Mouse (Mus musculus) embryo, embryonic 9.5 days (tissue): Measurements from ENCODE around the gene Ksr2.
"Not testable (repeated sequence)": the region's sequence is repeated elsewhere in the genome, so short reads cannot be mapped to it uniquely, and the experiment has no call there.

Experiments
- DNase-seq: peaks from one replicate; pipeline ENCODE4 v3.0.0-alpha.2; 2017; ENCODE audit errors: extremely low spot score

Gene Ksr2

DNA sequence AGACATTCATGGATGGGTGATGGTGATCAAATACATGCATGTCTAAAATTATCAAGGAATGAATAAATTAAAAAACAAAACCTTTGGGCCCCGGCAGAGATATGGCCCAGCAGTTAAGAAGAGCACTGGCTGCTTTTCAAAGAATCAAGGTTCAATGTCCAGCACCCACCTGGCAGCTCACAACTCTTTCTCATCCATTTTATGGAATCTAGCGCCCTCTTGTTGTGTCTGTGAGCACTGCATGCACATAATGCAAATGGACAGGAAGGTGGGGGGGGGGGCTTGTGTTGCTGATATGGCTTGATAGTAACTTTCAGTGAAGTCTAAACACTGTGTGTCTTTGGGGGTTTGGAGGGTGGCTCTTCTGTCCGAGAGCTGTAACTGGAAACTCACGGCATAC is 5.6 kb upstream of the Ksr2 start:
- DNase-seq, result no peak

- DNase-seq, result no peak
Observed at GRCm38 (mm10) chr5:117409369-117409768, 4.4 kb upstream of the Ksr2 start.

DNA sequence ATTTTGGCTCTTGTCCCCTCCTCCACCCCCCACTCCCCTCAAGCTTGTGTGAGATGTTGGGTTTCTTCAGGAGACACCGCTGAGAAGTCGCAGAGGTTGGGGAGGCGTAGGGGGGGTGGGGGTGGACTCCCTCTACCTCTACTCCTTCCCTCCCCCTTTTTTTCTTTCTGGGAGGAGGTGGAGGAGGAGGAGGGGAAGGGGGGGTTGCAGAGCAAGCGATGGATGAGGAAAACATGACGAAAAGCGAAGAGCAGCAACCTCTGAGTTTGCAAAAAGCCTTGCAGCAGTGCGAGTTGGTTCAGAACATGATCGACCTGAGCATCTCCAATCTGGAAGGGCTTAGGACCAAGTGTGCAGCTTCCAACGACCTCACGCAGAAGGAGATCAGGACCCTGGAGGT is 811 bp downstream of the Ksr2 start:
- DNase-seq, result no peak

DNA sequence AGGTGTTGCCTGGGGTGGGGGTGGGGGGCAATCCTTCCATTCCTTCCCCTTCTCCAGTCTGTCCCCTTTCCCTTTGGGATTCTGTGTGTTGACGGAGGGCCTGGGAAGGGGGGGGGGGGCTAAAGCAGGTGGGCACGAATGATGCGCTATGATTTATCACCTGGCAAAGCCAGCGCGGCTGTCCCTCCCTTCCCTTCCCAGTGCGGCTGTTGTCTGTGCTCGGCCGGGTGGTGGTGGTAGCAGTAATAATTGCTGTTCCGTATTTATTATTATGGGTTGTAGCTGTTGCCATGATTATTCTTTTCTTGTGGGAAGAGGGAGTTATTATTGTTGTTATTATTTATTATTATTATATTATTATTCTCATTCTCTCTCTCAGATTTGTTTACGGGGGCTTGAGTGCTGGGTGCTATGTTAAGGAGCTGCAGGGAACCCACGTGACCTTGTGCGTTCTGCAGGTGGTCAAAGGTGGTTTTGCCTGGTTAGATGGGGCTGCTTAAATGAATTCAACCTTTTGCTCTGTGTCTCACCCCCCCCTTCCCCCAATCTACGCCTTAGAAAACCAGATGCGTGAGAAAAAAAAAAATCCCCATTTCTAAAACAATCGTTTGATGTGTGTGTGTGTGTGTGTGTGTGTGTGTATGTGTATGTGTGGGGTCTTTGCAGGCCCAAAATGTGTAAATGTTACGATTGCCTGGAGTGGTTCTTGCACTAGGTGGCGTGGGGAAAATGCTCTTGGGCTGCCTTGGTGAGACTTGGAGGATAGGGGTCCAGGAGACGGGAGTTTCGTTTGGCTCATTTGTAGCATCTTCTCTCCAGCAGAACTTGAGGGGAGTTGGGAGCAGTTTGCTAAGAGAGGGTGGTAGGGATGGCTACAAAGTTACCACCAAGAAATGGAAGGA is 1.5 kb downstream of the Ksr2 start:
- no peak for DNase-seq

- DNase-seq, result no peak
Observed at GRCm38 (mm10) chr5:117417442-117417841, 3.6 kb downstream of the Ksr2 start.

DNA sequence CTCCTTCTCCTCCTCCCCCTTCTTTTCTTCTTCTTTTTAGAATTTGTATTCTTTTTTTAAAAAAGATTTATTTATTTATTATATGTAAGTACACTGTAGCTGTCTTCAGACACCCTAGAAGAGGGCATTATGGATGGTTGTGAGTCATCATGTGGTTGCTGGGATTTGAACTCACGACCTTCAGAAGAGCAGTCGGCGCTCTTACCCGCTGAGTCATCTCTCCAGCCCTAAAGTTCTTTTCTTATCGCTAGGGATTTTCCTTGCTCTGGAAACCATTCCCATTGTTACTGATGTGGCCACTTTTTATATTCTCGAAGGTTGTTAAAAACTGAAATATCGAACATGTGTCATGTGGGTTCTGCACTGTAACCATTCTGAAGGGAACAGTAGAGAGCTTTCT is 19.7 kb downstream of the Ksr2 start:
- DNase-seq, result not testable (repeated sequence)

DNA sequence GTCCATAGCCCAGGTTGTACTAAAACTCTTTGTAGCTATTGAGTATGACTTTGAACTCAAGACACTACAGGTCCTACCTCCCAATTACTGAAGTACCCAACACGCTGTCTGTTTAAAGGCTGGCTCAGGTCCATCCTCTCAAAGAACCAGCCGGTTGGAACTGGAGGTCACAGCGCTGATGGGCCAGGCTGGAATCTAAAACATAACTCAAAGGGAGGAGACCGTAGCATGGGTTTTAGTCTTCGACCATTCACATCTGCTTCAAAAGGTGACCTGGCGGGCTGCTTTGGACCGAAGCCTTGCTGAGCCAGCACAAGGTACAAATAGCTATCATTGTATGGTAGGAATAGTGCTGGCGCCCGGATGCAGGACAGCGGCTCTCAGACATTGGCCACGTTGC is 26.5 kb downstream of the Ksr2 start:
- no peak for DNase-seq

GRCm38 (mm10) chr5:117441242-117441842 is 27.5 kb downstream of the Ksr2 start:
- DNase-seq, result no peak

GRCm38 (mm10) chr5:117442157-117442765 is 28.5 kb downstream of the Ksr2 start:
- no peak for DNase-seq

DNA sequence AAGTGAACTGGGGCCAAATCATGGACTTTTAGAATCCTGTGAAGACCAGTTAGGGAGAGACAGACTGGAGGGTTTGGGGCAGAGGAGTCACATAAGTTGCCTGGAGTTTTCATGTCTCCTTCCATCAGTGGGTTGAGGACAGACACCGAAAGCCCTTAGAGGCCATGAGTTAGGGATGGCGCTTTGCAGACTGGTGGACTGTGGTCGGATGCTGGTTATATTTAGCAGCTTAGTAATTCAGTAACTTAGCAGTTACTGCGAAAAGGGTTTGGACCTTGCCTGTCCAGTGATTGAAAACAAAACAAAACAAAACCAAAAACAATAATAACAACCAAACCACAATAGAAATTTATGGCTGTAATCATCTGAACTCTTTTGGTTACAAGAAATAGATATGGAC is 29.3 kb downstream of the Ksr2 start:
- DNase-seq, result no peak

GRCm38 (mm10) chr5:117443902-117444301 is 30.1 kb downstream of the Ksr2 start:
- no peak for DNase-seq

DNA sequence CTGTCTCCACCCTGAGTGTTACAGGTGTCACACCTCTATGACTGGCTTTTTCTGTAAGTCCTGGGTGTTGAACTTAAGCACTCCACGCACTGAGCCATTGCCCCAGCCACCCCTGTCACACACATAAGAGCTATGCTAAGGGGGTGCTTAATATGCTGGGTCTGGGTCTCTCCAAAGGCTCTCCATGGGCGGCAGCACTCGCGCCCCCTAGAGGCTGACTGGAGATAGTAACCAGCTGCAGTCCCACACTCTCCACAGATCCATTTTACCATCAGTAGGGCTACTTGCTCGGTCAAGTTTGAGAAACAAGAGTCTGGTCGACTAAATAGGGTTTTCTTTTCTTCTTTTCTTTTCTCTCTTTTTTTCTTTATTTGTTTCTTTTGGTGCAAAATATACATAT is 33.9 kb downstream of the Ksr2 start:
- DNase-seq, result no peak

- no peak for DNase-seq
Observed at GRCm38 (mm10) chr5:117452013-117452412, 38.2 kb downstream of the Ksr2 start.

DNA sequence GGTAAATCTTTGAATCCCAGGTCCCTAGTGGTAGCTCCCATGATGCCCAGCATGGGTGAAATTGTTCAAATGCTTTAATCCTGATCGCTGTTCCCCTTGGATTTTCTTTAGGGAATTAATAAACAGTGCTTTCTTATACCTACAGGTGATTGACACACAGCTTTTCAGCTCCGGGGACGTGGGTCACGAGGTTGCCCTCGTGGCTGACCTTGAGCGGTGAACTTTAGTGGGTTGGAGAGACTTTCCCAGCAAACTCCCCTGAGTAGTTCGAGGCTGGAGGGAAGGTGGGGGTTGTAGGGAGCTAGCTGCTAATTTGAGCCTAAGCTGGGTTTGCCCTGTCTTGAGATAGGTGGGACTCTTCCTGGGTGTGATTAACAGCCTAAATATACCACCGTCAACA is 41.7 kb downstream of the Ksr2 start:
- peak; percentile 27 for DNase-seq

GRCm38 (mm10) chr5:117457121-117457520 is 43.3 kb downstream of the Ksr2 start:
- DNase-seq, result peak; percentile 32

DNA sequence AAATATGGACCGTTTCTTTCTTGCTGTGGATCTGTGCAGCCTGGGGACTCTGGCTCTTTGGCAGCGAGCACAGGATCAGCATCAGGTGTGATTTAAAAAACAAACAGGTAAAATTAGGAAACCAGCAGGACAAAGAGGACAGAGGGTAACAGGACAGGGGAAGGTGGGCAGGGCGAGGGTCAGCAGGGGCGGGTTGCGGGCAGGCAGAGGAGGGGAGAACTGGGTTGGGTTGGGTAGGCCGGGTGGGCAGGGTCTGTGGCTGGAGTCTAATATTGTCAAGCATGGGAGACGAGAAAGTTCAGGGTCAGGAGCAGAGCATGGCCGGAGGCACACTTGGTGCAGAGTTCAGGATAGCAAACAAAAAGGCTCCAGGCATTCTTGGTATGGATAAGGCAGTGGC is 43.8 kb downstream of the Ksr2 start:
- no peak for DNase-seq

GRCm38 (mm10) chr5:117458899-117459298 is 45.1 kb downstream of the Ksr2 start:
- DNase-seq, result no peak

DNA sequence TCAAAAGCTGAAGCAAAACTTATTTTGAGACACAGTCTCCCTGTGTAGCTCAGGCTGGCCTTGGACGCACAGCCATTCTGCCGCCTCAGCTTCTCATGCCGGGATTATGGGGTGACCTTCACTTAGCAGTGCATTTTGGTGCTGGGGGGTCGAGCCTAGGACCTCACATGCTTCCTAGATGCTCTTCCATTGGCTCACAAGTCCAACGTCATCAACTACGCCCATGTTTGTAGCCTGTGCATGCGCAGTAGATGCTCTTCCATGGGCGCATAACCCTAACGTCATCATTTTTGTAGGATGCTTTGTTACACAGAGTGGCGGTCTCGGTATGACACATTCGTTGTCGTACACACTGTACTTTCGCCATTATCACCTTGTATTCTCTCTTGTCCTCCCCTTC is 46.5 kb downstream of the Ksr2 start:
- DNase-seq, result no peak

GRCm38 (mm10) chr5:117467052-117467451 is 53.3 kb downstream of the Ksr2 start:
- DNase-seq, result no peak

DNA sequence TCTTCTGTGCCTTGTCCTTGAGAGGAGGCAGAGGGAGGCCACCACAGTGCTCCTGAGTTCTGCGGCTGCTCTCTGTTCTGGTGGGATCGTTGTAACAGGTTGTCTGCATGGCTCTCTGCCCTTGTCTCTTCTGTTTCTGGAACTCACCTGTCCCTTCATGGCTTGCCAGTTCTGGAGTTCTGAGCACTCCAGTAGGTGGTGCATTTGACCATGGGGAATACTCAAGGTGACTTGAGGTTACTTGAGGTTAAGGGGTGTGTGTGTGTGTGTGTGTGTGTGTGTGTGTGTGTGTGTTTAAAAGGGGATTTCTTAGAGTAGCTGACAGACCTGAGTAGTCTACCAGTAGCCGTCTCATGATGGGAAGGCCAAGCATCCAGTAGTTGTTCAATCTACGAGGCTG is 55.2 kb downstream of the Ksr2 start:
- DNase-seq, result no peak

DNA sequence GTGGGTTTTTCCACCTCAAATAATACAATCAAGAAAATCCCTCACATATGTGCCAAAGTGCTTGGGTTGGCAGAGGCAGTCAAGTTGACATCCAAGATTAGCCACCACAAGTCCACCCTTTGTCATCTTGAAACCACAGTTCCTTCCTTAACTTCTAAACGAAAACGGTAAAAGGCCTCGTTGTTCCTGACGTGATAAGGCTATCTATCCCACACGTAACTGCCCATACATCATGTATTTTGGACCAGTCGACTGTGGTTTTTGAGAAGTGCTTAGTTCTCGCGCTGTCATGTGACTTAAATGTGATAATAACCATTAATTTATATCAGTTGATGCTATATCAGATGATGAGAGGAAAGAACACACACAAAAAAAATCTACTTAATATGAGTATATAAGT is 55.8 kb downstream of the Ksr2 start:
- no peak for DNase-seq

- no peak for DNase-seq
Observed at GRCm38 (mm10) chr5:117481162-117481561, 67.4 kb downstream of the Ksr2 start.

GRCm38 (mm10) chr5:117481586-117481985 is 67.8 kb downstream of the Ksr2 start:
- no peak for DNase-seq
